Mouse (Mus musculus) granulocyte monocyte progenitor cell, adult 5-6 weeks (primary cell): ENCODE measurements at regions not wholly inside any gene's neighbourhood (a gene's known extent, or its start where the extent isn't known, plus 50 kb on each side); places are given as distances from the start of the nearest gene placed in this dataset.

Experiments used
- ATAC-seq: replicated peaks from 2 replicates; pipeline ENCODE4 v1.8.0; 2016; ENCODE audit warnings: mild to moderate bottlenecking, moderate TSS enrichment, inconsistent platforms; ENCODE audit not compliant: poor library complexity, severe bottlenecking

DNA sequence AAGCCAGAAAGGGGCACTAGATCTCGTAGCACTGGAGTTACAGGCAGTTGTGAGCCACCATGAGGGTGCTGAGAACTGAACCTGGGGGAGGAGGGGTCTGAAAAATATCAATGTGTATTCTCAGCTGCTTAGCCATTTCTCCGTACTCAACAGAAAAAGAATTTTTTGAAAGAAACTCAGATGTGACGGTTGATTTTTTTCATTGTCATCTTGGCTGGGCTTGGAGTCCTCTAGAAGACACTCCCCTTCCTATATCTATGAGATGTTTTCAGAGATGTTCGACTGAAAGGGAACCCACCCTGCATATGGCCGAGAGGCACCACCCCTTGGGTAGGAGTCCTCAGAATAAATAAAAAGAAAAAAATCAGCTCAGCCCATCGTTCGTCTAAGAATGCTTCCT is 110.1 kb downstream of the Tomm20 start:
- no peak for ATAC-seq

DNA sequence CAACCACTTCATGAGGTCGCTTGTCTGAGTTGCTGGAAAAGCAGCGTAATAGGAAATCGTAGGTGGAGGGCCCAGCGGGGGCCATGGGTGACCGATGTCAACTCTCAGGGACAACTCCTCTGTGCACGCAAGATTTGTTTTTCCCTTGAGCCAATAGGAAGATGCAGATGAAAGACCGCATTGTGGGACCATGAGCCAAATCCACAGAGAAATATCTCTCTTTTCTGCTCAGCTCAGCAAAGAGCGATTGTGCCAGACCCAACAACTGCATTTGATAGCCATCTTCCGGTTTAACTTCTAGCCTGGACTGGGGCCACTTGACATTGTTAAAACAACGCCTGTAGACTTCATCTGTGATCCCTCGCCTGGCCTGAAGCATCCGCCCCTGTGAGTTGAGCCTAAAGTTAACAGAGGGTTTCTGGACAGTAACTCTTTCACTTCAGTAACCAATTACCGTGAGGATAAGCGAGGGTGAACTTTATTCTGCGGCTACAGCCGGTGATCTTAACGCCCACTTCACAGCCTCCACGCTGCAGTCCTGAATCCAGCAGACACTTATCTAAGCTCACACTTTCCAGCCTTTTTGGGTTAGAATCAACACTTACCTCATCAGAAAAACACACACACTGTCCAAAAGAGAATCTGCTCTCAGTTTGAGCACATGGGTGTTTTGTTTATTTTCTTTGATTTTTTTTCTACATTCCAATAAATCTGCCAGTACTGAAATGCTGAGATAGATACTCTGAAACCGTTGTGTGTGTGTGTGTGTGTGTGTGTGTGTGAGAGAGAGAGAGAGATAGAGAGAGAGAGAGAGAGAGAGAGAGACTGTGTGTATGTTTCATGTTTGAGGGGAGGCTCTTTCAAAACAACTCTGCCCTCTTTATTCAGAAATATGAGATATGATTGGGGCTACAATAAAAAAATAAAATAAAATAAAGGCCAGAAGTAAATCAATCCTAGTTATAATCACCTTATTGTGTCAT is 111.9 kb downstream of the Tomm20 start:
- ATAC-seq = no peak

DNA sequence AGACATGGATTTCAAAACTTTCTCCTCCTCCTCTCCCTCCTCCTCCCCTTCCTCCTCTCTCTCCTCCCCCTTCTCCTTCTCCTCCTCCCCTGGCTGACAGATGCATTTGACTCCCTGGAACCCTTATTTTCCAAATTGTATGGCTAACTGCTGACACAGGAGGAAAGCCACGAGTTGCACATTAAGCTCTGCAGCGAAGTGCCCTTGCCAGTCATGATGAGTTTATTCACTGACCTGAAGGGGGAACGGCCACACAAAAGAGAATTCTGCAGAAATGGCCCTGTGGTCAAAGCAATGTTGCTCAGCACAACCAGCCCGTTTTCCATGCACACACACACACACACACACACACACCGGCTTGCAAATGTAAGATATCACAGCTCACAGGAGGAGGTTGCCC is 112.6 kb downstream of the Tomm20 start:
- no peak; the same call in 1 of the 2 replicates for ATAC-seq

DNA sequence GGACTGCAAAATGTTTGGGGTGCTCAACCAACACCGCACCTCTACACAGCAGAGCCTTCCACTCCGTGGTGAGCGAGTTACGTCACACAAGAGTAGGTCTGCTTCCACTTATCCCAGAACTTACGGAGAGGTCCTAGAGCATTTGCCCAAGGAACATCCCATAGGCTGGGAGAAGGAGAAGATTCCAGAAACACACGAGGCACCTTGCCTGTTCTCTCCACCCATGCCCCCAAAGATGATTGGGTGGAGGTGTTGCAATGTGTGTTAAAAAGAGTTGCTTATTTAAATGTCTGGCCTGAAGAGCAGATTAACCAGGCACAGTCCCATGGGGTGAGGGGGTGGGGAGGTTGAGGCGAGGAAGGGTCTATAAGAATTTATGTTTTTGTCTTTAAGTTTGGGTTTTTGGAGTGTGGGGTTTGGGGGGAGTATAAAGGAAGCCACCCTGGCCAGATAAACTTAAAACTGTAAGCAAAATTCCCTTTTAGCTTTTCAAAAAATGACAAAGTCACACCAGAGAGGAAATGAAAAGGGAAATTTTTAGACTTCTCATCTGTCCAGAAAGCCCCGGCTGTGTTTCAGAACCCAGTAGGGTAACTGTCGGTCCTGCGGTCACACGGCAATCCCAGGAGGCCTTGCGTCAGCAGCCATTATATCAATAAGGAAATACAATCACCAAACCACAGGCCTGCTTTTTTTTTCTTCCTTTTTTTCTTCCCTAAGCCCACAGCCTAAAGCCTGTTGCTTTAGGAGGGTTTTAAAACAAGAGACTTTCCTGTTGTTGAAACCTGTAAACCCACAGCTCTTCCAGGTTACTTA is 113.3 kb downstream of the Tomm20 start:
- peak; percentile 70 for ATAC-seq

DNA sequence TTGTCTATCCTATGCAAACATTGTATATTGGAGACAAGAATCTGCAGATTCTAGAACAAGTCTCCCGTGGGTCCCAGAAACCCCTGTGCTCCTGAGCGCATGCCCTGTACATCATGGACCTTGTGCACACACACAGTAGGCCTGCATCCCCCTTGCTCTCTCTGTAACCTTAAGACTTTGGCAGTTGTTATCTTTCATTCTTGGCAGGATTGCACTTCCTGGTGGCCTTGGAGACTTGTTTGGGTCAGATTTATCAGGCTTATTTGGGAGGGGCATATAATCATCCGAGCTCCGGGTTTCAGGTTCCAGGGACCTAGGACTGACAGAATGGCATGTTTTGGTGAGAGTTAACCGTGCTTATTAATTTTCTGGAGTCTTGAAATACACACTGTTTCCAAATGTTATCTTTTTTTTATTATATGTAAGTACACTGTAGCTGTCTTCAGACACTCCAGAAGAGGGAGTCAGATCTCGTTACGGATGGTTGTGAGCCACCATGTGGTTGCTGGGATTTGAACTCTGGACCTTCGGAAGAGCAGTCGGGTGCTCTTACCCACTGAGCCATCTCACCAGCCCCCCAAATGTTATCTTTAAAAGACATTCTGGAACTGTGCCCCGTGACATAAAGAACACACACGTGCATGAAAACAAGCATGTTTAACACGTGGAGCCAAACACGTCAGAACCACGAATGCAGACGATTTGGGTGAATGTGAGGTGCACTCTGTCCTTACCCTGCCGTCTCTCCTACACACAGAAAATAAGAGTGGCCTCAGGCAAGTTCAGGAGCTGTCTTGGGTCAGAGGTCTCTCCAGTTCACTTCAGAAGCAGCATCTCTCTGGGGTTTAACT is 114.1 kb downstream of the Tomm20 start:
- no peak for ATAC-seq

DNA sequence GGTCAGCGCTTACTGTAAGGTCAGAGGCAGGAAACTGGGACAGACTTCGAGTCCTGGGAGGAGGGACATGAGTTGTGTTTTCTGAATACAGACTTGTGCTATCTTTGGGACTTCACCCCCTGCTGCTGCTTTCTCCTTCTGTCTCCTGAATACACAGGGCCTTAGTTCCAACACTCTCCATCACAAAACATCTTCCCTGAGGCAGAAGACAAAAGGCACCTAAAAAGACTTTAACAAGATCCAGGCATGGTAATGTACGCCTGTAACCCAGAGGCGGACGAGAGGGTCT is 115.5 kb downstream of the Tomm20 start:
- ATAC-seq = no peak

DNA sequence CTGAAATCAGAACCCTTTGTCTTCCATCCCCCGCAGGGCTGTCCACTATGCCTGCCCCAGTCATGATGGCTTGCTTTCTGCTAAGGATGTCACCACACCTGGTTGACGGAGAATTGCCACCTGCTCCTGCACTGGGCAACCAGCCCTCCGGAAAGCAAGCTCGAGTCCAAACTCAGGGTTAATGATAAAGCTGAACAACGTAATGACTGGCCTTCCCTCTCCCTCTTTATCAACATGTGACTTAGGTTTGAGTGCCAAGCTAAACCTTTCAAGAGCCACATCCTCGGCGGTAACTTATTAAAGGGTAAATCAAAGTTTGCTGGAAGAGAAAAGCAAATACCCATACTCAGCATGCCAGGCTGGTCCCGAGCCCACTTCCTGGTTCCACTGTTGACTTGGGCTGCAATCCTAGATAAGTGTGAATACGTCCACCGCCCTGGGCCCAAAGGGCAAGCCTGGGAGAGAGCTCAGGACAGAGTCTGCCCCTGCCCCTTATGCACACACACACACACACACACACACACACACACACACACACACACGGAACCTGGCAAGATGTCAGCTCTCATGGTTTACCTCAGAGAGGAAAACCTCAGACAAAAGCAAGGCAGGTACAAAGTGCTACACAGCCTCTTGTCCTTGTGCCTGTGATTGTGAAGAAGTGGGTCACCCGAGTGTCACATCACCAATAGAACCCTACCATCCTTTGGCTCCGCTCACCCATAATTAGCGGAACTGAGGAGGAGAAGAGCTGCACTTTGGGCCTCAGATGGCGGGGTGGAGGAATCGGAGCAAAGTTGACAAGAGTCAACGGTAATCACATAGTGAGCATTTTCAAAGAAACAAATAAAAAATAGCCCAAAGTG is 116.0 kb downstream of the Tomm20 start:
- no peak for ATAC-seq

DNA sequence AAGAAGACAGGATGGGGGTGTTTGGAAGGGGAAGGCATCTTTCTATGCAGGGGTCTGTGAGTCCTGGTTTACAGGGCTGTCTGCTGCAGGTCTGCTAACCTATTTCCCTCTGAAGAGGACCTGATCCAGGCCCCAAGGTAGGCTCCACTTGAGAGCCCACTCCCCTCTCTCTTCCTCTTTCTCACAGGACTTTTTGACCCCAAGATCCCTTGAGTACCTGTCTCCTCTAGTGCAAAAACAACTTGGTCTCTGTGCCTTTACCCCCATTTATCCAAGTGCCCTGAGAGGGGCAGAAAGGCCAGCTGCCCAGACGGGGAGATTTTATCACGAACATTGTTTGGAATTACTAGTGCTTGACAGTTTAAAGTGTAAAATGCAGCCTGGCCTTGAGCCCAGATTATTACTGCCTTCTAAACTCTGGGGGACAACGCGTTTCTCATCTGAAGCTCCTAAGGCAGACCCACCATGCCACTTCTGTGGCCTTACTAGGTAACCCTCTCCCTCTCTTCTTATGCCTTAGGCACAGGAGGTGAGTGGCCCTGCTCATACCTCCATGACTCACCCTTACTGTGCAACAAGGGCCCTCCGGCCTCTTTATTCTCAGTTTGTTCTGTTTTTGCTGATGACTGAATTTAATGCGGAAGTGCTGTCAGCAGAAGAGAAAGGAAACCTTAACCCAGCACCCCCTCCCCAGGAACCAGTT is 117.8 kb downstream of the Tomm20 start:
- ATAC-seq = peak; percentile 39

DNA sequence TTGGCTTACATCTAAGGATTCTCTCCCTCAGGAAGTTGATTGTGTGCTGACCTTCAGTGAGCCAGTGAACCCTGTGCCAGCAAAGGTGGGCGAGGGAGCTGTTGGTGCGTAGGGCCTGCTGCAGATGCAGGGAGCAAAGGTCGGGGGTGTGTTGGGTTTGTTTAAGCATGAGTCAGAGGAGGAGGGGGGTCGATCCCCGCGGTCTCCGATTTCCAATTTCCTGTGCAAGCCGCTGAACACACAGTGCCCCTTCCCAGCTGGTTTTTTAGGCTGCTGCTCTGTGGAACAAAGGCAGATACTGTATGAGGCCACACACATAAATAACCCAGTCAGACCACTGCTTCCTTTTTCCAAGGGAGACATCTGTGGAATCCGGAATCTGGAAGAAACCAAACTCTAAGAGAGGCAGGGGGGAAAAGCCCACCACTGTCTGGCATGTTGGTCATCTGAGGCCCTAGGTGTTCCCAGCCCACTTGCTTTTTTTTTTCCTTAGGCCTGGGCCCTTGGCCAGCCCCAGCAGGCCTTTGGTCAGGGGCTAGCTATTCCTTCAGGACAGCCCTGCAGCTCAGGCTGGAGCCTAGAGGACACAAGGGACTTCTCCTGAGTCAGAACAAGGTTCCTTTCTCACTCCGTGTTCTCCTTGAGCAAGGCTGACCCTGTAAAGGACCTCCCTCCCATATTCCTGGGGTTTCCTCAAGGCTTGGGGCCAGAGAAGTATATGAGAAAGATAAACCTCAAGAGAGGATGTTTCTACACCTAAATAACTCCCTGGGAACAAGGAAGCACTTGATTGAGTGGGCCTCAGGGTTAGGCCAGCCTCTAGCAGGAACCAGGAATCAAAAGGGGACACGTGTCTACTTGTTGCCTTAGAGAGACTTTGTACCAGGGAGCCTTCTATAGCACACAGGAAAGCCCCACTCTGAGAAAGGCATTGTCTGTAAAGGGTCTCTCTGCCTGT is 119.0 kb downstream of the Tomm20 start:
- peak; percentile 66 for ATAC-seq

DNA sequence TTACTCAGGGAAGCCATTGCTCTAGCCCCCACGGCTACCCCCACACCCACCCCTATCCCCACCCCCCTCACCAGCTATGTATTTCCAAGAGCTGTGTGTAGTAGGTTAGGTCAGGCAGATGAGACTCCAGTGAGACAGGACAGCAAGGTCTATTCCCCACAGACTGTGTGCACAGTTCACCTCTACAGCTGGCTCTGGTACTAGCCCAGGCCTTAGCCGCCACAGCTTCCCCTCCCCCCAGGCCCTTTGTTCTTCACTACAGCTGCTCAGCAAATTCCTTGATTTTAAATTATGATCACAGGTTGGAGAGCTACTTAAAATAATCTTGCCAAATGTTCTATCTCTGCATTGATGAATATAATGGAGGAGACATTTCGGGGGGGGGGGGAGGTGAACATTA is 119.8 kb downstream of the Tomm20 start:
- ATAC-seq = no peak

DNA sequence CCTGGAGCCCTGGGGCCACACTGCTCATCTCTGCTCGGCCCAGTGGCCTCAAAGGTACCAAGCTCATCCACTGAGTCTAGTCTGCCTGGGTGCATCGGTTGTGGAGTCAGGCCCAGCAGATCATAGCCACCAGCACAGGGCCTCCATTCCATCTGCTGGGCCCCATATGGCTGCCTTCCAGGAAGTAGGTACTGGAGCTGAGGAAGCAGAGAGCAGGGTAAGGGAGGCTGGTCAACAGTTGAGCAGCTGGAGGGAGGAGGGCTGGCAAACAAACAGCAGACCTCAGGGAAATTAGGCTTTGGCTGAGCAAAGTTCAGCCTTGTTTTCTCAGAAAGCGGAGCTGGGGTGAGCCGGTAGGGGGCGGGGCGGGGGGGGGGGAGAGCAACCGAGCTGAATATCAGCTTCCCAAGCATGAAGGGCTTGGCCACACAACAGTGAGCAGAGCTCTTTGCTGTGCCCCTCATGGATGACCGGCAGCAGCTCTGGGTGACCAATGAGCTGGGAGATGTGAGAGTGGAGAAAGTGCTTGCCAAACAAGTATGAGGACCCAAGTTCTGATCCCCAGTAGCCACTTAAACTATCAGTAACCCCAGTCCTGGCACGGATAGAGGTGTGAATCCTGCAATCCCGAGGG is 121.0 kb downstream of the Tomm20 start:
- peak; percentile 10; the same call in 1 of the 2 replicates for ATAC-seq

DNA sequence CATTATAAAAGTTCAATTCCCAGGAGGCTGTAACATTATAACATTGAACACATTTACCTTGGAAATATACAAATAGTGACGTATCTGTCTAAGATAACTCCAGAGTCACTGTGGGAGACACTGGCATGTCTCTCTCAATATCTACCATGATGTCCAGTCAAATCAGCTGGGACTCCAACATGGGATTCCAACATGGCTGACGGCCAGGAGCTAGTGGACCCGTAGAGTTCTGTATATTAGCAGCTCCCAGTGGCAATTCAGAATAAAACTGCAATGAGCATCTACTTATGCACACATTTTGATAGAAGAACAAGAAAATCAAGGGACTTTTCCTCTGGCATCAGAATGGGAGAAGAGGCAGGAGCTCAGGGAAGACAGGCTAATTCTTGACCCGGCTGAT is 123.4 kb downstream of the Tomm20 start:
- ATAC-seq = no peak

DNA sequence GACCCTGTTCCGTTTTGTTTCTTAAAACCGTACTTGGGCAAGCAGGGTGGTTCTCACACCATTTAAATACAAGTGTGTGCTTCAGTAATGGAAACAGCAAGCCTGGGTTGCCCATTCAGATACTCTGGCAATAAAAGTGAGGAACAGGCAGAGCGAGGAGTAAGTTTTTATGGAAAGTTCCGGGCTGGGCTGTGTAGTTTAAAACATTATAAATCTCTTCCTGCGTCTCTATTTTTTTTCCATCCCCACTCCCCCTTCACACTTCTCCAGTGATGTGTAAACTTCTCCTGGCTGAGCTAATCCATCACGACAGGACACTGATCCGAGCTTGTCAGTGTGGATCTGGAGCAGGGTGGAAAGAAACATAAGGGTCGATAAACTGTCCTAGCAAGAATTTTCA is 124.4 kb downstream of the Tomm20 start:
- no peak for ATAC-seq

DNA sequence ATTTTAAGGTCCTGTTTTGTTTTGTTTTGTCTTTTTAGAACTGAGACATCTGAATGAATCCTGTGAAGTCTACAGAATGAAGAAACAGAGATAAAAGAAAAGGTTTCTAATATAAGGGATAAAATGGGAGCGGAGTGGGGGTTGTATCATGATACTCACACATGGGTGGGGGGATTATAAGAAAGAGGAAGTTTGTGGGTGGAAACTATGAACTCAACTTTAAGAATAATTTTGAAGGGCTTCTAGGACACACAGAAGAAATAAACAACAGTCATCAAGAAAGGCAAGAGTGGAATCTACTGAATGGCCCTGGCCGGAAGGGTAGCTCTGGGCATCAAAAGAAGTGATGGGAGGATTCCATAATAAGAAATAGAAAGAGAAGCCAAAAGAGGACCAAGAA is 125.1 kb downstream of the Tomm20 start:
- no peak for ATAC-seq

DNA sequence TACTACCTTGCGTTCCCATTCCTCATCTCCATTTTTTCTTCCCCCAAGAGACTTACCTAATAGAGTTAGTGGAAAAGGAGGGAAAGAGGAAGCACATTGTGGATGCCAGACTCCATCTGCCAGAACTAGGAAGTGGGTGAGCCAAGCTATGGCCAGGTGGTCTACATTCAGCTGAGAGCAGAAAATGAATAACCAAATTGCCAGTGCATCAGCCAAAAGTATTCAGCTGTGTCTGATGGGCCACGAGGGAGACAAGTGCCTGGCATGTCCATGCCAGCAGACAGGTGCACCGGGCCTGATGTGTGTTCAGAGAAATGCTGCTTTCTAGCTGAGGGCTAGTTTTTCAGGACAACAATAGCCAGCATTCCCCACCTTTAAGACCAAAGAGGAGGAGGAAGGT is 126.4 kb downstream of the Tomm20 start:
- peak; percentile 70 for ATAC-seq

DNA sequence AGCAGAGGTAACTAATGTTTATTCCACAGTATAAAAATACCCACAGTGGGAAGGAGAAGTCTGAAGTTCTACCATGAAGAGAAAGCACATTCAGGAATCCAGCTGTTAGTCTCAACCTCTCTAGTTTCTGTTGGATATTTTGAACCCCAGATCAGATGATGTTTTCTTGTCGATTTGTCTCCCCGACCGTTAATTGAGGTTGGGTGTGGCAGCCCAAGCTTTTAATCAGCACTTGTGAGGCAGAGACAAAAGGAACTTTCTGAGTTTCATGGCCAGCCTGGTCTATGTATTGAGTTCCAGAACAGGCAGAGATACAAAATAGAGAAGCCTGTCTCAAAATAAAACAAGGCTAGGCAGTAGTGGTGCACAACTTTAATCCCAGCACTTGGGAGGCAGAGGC is 129.5 kb downstream of the Tomm20 start:
- no peak for ATAC-seq

DNA sequence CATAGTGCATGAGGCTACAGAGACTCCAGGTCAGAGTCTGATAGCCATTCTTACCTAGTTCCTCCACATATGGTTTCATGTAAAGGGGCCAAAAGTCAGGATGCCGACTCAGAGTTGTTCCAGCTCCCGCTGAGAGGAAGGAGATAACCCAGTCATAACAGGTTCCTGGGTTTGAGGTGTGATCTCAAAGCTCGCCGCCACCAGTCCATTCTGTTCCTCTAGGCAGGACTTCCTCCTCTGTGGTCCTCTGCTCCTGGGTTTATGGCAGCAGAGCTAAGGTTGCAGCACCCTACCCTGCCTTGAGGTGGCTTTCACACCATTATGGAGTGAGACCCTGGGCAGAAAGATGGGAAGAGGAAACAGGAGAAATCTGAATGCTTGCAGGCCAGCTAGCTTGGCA is 131.2 kb downstream of the Tomm20 start:
- peak; percentile 65 for ATAC-seq

DNA sequence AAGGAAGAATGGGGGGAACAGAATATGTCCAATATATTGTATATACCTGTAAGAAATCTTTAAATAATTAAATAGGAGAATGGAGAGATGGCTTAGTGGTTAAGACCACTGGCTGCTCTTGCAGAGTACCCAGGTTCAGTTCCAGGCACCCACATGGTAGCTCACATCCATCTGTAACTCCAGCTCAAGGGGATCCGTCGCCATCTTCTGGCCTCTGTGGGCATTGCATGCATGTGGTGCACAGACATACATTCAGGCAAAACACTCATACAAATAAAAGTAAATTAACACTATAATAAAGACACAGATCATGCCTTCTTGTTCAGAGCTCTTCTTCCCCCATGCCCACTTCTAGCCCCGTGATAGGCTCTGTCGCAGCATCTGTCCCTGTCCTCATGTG is 132.0 kb downstream of the Tomm20 start:
- ATAC-seq = no peak
